Mouse (Mus musculus): Measurements from ENCODE around the gene Usp21.
A peak's percentile ranks its signal among the peaks of the same experiment; 100 is the strongest.
"Not testable (repeated sequence)": the region's sequence is repeated elsewhere in the genome, so short reads cannot be mapped to it uniquely, and the experiment has no call there.

The Usp21 gene

GRCm38 (mm10) chr1:171241952-171242351 lies 45.8 kb downstream of the Usp21 start:
- not testable (repeated sequence) for DNase-seq (ENCODE audit: low read depth)

GRCm38 (mm10) chr1:171240911-171241310 lies 46.9 kb downstream of the Usp21 start:
- no peak for DNase-seq (ENCODE audit: low read depth)

- DNase-seq (ENCODE audit: low read depth) = no peak
Observed at GRCm38 (mm10) chr1:171239992-171240744, 47.6 kb downstream of the Usp21 start.

- peak; percentile 64 for DNase-seq (ENCODE audit: low read depth)
Observed at GRCm38 (mm10) chr1:171238463-171238862, 49.3 kb downstream of the Usp21 start.

- no peak for DNase-seq (ENCODE audit: low read depth)
Observed at GRCm38 (mm10) chr1:171237438-171237837, 50.4 kb downstream of the Usp21 start.

- no peak for DNase-seq (ENCODE audit: low read depth)
Observed at GRCm38 (mm10) chr1:171235791-171236190, 52.0 kb downstream of the Usp21 start.

- no peak for DNase-seq (ENCODE audit: low read depth)
Observed at GRCm38 (mm10) chr1:171234538-171234937, 53.3 kb downstream of the Usp21 start.

- no peak for DNase-seq (ENCODE audit: low read depth)
Observed at GRCm38 (mm10) chr1:171234126-171234525, 53.7 kb downstream of the Usp21 start, which contains the start of gene Fcer1g. TSS of gene Fcer1g (minus strand) at chr1:171234365.

GRCm38 (mm10) chr1:171232800-171233730 lies 54.7 kb downstream of the Usp21 start:
- DNase-seq (ENCODE audit: low read depth) = peak; percentile 54

GRCm38 (mm10) chr1:171232348-171232747 lies 55.4 kb downstream of the Usp21 start:
- DNase-seq (ENCODE audit: low read depth) = no peak

Measured in c-Kit-positive CD71-positive TER-119-negative erythroid progenitor cells, embryonic 14.5 days (primary cell).